Mouse (Mus musculus) embryo, embryonic 11 days (tissue): Measurements from ENCODE around the gene Ptprc.

Source experiments
- DNase-seq: peaks from one replicate; pipeline ENCODE4 v3.0.0-alpha.2; 2015

The Ptprc gene

GRCm38 (mm10) chr1:138175494-138175893, at the start of gene Ptprc:
TSS of gene Ptprc (minus strand) at chr1:138175708.
- DNase-seq = no peak

- DNase-seq = no peak
Observed at GRCm38 (mm10) chr1:138214736-138215458, 39.4 kb upstream of the Ptprc start.

DNA sequence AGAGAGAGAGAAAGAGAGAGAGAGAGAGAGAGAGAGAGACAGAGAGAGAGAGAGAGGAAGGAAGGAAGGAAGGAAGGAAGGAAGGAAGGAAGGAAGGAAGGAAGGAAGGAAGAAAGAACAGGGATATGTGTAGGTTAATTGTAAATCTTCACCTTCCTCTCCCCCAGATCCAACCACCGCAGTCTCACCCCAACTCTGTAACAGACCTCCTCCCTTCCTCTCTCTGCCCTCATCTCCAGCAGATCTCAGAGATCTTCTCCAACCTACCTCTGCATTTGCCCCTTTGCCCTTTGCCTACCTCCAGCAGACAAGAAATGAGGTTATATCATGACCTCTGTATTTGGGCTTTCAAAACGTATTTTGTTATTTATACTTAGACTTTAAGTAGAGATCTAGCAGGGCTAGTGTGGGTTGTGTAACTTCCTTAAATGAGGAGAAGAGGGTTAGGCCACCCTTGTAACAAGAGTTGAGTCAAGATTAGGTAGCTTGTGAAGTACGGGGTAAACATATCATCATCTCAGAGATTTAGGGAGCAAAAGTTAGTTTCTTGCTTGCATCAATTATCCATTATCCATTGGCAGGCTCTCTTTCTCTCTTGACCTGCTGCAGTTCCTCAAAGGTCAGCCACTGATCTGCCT, 35.0 kb upstream of the Ptprc start:
- no peak for DNase-seq

DNA sequence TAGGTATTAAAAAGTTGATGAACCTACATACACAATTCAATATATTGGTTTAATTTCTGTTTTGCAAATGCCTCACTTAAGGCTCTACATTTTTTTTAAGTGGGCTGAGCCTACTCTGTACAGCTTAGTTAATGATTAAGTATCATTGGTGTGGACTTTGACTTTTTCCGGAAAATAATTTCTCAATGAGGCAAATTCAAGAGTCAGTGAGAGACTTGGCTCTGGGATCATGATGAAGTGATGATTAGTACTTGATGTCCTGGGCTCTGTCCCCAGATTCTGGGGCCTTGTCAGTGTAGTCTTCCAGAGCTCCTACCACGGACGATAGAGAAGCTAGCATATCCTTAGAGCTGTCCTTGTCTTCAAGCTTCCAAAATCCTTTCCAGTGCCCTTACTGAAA, 34.2 kb upstream of the Ptprc start:
- no peak for DNase-seq

DNA sequence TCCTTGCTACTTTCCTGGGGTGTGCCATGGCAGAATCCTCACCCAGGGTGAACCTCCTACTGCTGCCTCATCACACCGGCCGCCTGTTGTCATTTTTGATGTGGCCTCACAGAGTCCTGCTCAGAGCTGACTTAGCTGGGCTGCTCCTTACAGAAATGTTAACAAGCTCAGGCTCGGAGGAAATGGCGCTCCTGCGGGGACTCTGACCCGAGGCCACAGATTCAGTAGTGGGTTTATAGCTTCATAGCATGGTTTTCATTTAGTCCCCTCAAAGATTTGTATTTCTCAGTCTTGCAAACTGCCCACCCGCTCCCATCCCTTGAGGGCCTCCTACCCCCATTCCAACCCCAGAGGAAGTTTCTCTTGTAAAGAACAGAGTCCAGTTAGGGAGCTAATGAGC, 30.5 kb upstream of the Ptprc start:
- DNase-seq = peak; percentile 43

DNA sequence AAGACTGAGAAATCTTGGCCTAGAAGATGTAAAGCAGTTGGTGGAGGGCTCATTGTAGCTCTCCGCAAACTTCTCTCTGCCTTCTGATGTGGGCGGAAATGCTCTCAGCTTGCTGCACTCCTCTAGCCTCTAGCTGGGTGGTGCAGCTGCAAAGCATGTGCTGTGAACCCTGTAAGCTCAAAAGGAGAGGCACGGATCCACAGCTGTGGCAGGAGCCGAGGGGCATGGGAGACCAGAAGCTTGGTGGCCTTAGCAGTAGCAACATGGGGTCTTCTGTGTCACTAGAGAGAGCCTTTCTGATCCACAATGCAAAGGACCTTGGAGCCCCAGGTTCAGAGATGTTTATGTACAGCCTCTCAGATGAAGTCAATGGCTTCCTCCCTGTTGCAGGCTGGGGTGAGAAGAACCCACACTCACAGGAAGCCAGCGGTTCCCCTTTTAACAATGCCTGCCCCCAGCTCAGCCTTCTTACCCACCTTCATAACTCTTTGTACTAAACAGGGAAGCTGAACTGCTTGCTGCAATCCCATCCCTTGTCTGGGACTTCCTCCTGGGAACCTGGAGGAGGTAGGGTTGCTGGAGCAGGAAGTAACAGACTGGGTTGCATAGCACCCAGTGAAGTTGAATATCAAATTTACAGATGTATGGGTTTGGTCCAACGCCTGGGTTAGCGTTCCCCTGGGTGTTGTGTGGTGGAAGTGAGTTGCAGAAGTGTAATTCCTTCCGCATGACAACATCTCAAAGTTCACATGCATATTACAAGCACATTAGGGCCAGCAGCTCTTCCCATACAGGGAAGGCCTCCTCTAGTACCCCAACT, 16.4 kb upstream of the Ptprc start:
- DNase-seq = no peak

- no peak for DNase-seq
Observed at GRCm38 (mm10) chr1:138188131-138188530, 12.6 kb upstream of the Ptprc start.

- no peak for DNase-seq
Observed at GRCm38 (mm10) chr1:138185904-138186303, 10.4 kb upstream of the Ptprc start.

DNA sequence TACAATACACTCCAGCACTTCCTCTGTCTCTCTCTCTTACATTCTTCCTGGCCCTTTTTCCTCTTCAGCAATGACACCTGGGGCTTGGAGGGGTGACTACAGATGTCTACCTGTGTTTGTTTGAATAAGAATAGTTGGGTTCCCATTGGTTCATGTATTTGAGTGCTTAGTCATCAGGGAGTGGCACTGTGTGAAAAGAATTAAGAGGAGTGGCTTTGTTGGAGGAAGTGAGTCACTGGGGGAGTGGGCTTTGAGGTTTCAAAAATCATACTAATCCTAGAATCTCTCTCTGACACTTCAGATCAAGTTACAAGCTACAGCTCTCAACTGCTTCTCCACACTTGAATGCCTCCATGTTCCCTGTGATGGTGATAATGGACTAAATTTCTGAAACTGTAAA, 4.6 kb upstream of the Ptprc start:
- no peak for DNase-seq

DNA sequence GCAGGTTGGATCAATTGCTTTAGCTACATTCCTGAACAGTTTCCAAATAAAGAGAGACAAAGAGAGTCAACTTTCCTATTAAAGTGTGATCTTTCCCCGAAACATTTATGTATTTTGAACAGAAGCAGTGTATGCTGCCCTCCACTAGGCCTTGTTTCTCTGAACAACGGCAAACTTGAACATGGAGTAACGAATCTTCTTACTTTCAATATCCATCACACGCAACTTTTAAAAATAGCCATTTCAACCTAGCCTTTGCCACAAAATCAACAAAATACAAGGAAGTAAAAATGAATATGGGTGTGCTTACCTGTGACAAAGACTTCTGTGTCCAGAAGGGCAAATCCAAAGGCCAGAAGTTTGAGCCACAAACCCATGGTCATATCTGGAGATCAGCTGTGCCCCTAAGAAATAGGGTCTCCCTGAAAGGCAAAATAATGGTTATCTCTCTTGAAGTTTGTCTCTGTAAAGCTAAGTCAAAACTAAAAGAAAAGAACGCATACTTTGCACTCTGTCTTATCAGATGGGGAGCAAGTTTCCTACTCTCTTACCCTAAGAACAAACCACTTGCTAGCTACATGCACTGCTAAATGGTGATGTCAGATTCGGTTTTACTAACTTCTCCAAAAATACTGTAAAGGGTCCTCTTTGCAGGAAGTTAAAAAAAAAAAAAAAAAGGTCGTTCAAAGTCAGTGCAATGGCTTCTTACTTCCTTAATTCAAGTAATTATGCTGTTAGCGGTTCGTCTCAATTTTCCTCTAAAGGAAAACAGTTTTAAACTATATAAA, 609 bp downstream of the Ptprc start:
- no peak for DNase-seq

DNA sequence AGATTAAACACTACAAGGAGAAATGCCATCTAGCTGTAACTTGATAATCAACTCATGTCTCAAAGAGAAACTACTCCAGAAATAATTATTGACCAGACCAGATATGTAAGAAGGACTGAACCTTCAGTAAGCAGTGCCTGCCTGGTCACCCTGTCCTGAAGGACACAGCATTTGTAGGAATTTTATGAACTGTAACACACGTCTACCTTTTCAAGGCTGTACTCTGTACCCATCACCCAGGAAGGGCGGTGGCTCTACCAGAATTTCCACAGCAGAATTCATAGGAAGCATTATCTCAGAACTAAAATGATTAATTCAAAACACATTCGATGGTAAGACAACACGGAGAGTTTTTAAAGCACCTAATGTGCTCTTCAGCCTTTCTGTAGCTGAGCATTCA, 1.4 kb downstream of the Ptprc start:
- no peak for DNase-seq

GRCm38 (mm10) chr1:138173669-138174068, 1.8 kb downstream of the Ptprc start:
- no peak for DNase-seq

- DNase-seq = no peak
Observed at GRCm38 (mm10) chr1:138172547-138172946, 3.0 kb downstream of the Ptprc start.

GRCm38 (mm10) chr1:138172096-138172495, 3.4 kb downstream of the Ptprc start:
- no peak for DNase-seq

GRCm38 (mm10) chr1:138166233-138166771, 9.2 kb downstream of the Ptprc start:
- no peak for DNase-seq

- no peak for DNase-seq
Observed at GRCm38 (mm10) chr1:138162638-138163037, 12.9 kb downstream of the Ptprc start.

- no peak for DNase-seq
Observed at GRCm38 (mm10) chr1:138158921-138159320, 16.6 kb downstream of the Ptprc start.

- DNase-seq = peak; percentile 19
Observed at GRCm38 (mm10) chr1:138158236-138158635, 17.3 kb downstream of the Ptprc start.

DNA sequence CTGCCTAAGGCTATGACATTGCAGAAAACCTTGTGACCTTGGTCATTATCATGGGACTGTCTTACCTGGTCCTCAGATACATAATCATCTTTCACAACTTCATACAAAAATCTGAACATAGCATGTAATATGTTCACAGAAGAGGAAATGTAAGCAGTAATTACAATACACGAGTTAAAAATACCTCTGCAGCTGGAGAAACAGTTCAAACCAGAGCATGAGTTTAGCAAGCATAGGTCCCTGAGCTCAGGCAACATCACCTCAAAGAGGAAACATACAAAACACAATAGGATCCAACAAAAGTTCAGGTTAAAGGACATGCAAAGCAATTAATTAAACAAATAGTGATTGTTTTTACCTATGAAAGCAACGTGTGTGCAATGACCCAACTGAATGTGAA, 17.8 kb downstream of the Ptprc start:
- DNase-seq = no peak

DNA sequence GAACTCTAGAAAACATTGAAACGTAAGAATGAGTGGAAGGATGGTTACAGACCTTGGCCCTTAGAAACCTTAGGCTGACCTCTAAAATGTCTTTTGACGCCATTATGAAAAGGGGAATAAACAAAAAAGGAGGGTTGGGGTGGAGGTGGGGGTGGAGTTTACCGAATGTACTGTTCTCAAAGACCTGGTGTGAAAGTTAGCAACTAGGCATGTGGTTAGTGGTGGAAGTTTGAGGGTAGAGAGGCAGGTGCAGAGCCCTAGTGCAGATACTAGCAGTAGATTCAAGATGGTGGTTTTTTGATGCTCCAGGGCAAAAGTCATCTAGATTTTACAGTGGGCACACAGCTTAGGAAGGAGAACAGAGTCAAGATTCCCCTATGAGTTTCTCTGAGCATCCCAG, 18.5 kb downstream of the Ptprc start:
- no peak for DNase-seq

GRCm38 (mm10) chr1:138154185-138154785, 21.2 kb downstream of the Ptprc start:
- DNase-seq = no peak

DNA sequence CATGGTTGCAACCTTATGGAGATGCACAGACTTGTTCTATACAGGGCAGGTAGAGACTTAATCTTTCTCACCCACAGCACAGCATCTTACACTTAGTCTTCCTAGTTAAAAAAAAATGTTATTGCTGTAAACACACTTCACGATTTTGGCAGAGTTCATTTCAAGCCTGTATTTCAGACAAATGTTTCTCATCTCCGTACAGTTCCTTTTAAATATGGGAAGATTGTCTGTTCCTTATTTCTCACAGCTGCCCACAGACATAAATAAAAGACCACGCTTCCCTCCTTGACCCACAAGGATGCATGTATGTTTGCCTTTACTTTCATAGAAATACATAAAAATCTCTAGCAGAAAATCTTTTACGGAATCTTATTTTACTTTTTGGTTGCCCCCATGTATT, 22.4 kb downstream of the Ptprc start:
- no peak for DNase-seq
